Mouse (Mus musculus) bone marrow, adult 2 months (tissue): ENCODE measurements around the gene 3300002I08Rik. TPM values are rescaled to one million over a fixed set of nuclear protein-coding genes. Genes with fewer than 3 reads are reported as not detected.
A peak's percentile ranks its signal among the peaks of the same experiment; 100 is the strongest.
"Not testable (repeated sequence)": the region's sequence is repeated elsewhere in the genome, so short reads cannot be mapped to it uniquely, and the experiment has no call there.

Experiments
- H3K27ac ChIP-seq: fragments of 200-500 bp; 2 replicates; pipeline ENCODE4 v1.5.1; 2012; ENCODE audit warnings: low read depth, mild to moderate bottlenecking, control low read depth, inconsistent platforms, low read length; ENCODE audit not compliant: control insufficient read depth, poor library complexity, insufficient read depth
- H3K4me1 ChIP-seq: fragments of 200-500 bp; 2 replicates; pipeline ENCODE4 v1.6.1; 2011; ENCODE audit warnings: low read length; ENCODE audit not compliant: control insufficient read depth, insufficient read depth
- H3K4me3 ChIP-seq: fragments of 200-500 bp; replicated peaks from 2 replicates; pipeline ENCODE3; 2011; ENCODE audit warnings: mild to moderate bottlenecking, low read depth, low read length, control low read depth; ENCODE audit not compliant: control insufficient read depth
- CTCF ChIP-seq: fragments of 200-500 bp; IDR thresholded peaks from 2 replicates; pipeline ENCODE4 v1.5.1; 2011; ENCODE audit warnings: low read length, control low read depth; ENCODE audit not compliant: control insufficient read depth, insufficient read depth
- POLR2A ChIP-seq: fragments of 200-500 bp; IDR thresholded peaks from 2 replicates; pipeline ENCODE4 v1.6.1; 2011; ENCODE audit warnings: low read depth, mild to moderate bottlenecking, control low read depth, low read length, borderline replicate concordance; ENCODE audit not compliant: control insufficient read depth
- WGBS: fragments of 180-500 bp; shearing (Covaris S2); methylation state at CpG from one replicate; pipeline ENCODE4 v1.1.7; 2018; 5-methylcytosine and 5-hydroxymethylcytosine counted together
- polyA plus RNA-seq: library from polyadenylated mRNA; stranded (reverse); fragments of >200 nt; gene quantifications from 2 replicates; pipeline ENCODE4 v1.2.4, GENCODE M21; 2011; ENCODE audit warnings: low replicate concordance; ENCODE audit not compliant: missing spikeins, insufficient read depth, insufficient read length

The 3300002I08Rik gene
- not detected in 2 replicates for polyA plus RNA-seq

GRCm38 (mm10) chr2:150362113-150362877 is at the start of gene 3300002I08Rik:
3300002I08Rik (minus strand) TSS chr2:150362765.
- not testable (repeated sequence) for H3K27ac ChIP-seq, H3K4me1 ChIP-seq
- WGBS: 5% methylated on average over 17 of the region's 17 CpGs

DNA sequence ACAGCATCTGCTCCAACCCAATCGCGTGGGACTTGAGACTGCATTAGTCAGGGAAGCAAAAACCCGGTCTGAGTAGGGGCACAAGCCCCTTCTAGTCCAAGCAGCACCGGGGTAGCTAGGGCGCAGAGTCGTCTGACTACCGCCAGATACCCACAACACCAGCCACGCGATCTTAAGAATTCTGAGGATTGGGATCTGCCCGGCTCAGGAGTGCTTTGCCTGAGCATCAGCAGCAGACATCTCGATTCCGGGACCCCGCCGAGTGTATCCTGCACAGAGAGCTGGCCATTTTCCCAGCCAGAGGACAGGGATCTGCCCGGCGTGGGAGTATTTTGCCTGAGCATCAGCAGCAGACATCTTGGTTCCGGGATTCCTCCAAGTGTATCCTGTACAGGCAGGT is 49.6 kb upstream of the 3300002I08Rik start:
- H3K4me1 ChIP-seq, H3K27ac ChIP-seq: not testable (repeated sequence)
- WGBS: 84% methylated on average over 17 of the region's 17 CpGs

More at GRCm38 (mm10) chr2:150362113-150362877, at the start of gene 3300002I08Rik:
- peak within 1 kb of the TSS; percentile 94 for H3K4me3 ChIP-seq

GRCm38 (mm10) chr2:150390198-150390597 is 27.6 kb upstream of the 3300002I08Rik start:
- H3K4me1 ChIP-seq: no peaks in the 10 kb centered on the region
- no peak overlapping the region for H3K27ac ChIP-seq
- TF ChIP-seq CTCF (no peak), POLR2A (no peak)
- WGBS: 69% methylated on average over 1 of the region's 1 CpGs
- H3K4me3 ChIP-seq: no peak overlapping the region

More for the DNA sequence above, 49.6 kb upstream of the 3300002I08Rik start:
- not testable (repeated sequence) for H3K4me3 ChIP-seq

DNA sequence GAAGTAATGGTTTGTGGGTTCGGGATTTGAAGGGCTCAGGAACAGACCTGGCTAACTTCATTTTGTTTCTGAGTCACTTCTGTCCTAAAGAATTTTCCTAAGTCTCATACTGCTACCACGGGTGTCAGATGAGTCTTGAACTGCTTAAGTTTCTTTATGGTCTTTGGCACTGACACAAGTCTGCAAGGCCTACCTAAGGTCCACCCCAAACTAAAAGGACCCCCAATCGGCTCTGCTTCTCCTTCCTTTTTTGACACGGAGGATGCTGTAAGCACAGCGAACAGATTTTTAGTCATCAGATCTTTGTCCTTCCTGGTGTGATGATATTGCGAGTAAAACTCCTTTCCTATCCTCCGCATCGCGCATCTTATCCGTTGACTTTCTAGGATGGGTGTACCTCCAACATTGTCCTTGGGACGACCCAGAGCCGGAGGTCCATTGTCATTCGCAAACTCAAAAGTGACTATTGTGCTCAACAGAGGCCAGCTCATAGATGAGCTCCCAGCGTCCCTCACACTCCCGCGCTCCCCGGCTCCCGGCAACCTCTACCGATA is 23.1 kb upstream of the 3300002I08Rik start:
- WGBS: 91% methylated on average over 19 of the region's 19 CpGs
- H3K4me3 ChIP-seq, H3K4me1 ChIP-seq, H3K27ac ChIP-seq: not testable (repeated sequence)

DNA sequence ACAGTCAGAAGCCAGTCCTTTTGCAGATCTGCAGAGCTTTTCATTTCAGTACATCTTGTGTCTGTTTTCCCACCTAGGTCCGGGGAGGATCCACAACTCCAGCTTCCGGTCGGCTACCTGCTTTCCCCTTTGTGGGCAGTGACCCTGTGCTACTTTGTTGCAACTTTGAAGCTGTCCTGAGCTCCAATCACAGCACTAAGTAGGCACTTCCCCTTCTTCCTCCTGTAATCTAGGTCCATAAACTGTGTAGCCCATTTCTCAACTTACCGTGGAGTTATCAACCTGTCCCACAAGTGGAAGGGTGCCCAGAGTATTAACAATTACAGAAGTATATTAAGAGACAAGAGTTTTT is 289 bp upstream of the 3300002I08Rik start:
- Histone ChIP-seq H3K4me1 (no peaks in the 10 kb centered on the region), H3K27ac (no peak overlapping the region), H3K4me3 (peak overlapping the region; percentile 94)
- no peak for TF ChIP-seq POLR2A
- no peak for TF ChIP-seq CTCF
- 4% methylated on average over 4 of the region's 4 CpGs for WGBS

DNA sequence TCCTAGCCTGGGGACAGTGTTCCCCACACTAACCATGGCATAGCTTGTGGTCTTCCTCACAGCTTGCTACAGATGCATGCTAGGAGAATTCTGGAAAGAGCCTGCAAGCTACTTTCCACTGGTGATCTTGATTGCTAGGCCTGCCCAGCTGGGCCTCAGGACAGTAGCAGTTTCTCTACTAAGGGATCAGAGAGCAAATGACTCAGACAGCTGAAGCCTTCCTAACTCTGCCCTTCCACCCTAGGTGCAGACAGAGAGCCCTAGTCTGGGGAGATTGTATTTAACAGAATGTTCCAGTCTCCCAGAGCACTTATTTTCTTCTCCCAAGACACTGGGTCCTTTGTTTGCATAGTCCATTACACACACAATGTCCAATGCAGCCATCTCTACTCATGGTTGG is 5.4 kb downstream of the 3300002I08Rik start:
- not testable (repeated sequence) for H3K4me3 ChIP-seq, H3K27ac ChIP-seq, H3K4me1 ChIP-seq

- TF ChIP-seq POLR2A (no peak), CTCF (no peak)
Observed at GRCm38 (mm10) chr2:150323402-150323801, 39.2 kb downstream of the 3300002I08Rik start, which contains the start of gene Gm10130. Gm10130 (plus strand) TSS chr2:150323702.

DNA sequence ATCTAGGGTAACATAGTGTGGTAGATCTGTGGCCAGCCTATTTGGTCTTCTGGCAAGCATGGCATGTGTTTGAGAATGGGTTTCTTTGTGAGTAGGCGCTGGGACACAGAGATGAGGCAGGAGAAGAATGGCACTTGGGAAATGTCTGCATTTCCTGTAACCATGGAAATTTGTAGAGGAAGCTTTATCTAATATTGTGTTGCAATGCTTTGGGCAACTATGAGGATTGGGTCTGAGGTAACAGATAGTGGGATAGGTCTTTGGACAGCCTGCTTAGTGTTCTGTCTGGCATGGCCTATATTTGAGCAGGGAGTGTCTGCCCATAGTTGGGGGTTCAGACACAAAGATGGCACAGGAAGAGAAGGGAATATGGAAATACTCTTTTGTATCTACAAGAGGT is 43.6 kb downstream of the 3300002I08Rik start:
- Histone ChIP-seq H3K4me3 (no peak overlapping the region), H3K27ac (no peak overlapping the region), H3K4me1 (no peaks in the 10 kb centered on the region)
- TF ChIP-seq CTCF: no peak
- no peak for TF ChIP-seq POLR2A
- 61% methylated on average over 1 of the region's 1 CpGs for WGBS

More at GRCm38 (mm10) chr2:150323402-150323801, 39.2 kb downstream of the 3300002I08Rik start, which contains the start of gene Gm10130:
- Histone ChIP-seq H3K4me3 (no peak within 1 kb of the TSS), H3K27ac (no peak within 1 kb of the TSS), H3K4me1 (no peaks in the 10 kb centered on the region)
- WGBS: 85% methylated on average over 5 of the region's 5 CpGs

- TF ChIP-seq POLR2A (no peak), CTCF (no peak)
- no peak overlapping the region for H3K27ac ChIP-seq
Observed at GRCm38 (mm10) chr2:150316140-150316539, 46.4 kb downstream of the 3300002I08Rik start.

GRCm38 (mm10) chr2:150310952-150311884 is 51.3 kb downstream of the 3300002I08Rik start:
- H3K4me1 ChIP-seq, H3K27ac ChIP-seq: not testable (repeated sequence)
- H3K4me3 ChIP-seq: peak overlapping the region; percentile 67
- 4% methylated on average over 19 of the region's 19 CpGs for WGBS

More at GRCm38 (mm10) chr2:150316140-150316539, 46.4 kb downstream of the 3300002I08Rik start:
- Histone ChIP-seq H3K4me3 (no peak overlapping the region), H3K4me1 (no peaks in the 10 kb centered on the region)
